Mouse (Mus musculus): ENCODE results near the gene Trp53. TPM values are rescaled to one million over a fixed set of nuclear protein-coding genes. Genes with fewer than 3 reads are reported as not detected.
A peak's percentile ranks its signal among the peaks of the same experiment; 100 is the strongest.

Gene Trp53
- polyA plus RNA-seq, 1 experiment from 2014 or later, result 120 TPM

MicroRNA genes within 50 kb of the gene (microRNA counts, 519-probe panel; counts per million panel counts)
- microRNA mmu-miR-467f, result 3,418 counts per million, percentile 32 among the panel's probes with 10 or more counts

Small RNA genes within 50 kb of the gene (microRNA-seq; reads per million reads assigned to microRNA genes)
- gene Mir467f, result not detected

Other genes starting within 250 kb of the Trp53 start
- gene Rnf227, start 239.9 kb upstream of the Trp53 start, polyA plus RNA-seq (2016; fragmentation: Nextera tagmentation; extraction: Ambion mirVana), result 44.8 and 46.3 TPM in 2 replicates
- gene Chd3, start 211.0 kb upstream of the Trp53 start, polyA plus RNA-seq (2016; fragmentation: Nextera tagmentation; extraction: Ambion mirVana), result 94.3 and 98.3 TPM in 2 replicates
- 91.7 and 103 TPM in 2 replicates for gene Naa38, start 184.9 kb upstream of the Trp53 start, polyA plus RNA-seq (2016; fragmentation: Nextera tagmentation; extraction: Ambion mirVana)
- 55.0 and 60.9 TPM in 2 replicates for gene Cyb5d1, start 184.7 kb upstream of the Trp53 start, polyA plus RNA-seq (2016; fragmentation: Nextera tagmentation; extraction: Ambion mirVana)
- gene Tmem88, start 182.1 kb upstream of the Trp53 start, polyA plus RNA-seq (2016; fragmentation: Nextera tagmentation; extraction: Ambion mirVana), result 9.1 and 11.2 TPM in 2 replicates
- gene Kdm6b, start 166.7 kb upstream of the Trp53 start, polyA plus RNA-seq (2016; fragmentation: Nextera tagmentation; extraction: Ambion mirVana), result 50.8 and 53.3 TPM in 2 replicates
- 1.7 and 2.1 TPM in 2 replicates for gene Dnah2, start 31.2 kb upstream of the Trp53 start, polyA plus RNA-seq (2016; fragmentation: Nextera tagmentation; extraction: Ambion mirVana)
- gene Efnb3, start 20.2 kb upstream of the Trp53 start, polyA plus RNA-seq (2016; fragmentation: Nextera tagmentation; extraction: Ambion mirVana), result 63.7 and 72.7 TPM in 2 replicates
- gene Wrap53, start 104 bp upstream of the Trp53 start, polyA plus RNA-seq (2016; fragmentation: Nextera tagmentation; extraction: Ambion mirVana), result 33.0 and 36.0 TPM in 2 replicates
- 11.9 and 12.6 TPM in 2 replicates for gene Atp1b2, start 25.6 kb downstream of the Trp53 start, polyA plus RNA-seq (2016; fragmentation: Nextera tagmentation; extraction: Ambion mirVana)
- gene Shbg, start 37.5 kb downstream of the Trp53 start, polyA plus RNA-seq (2016; fragmentation: Nextera tagmentation; extraction: Ambion mirVana), result not detected in 2 replicates
- 15.8 and 21.5 TPM in 2 replicates for gene Sat2, start 41.7 kb downstream of the Trp53 start, polyA plus RNA-seq (2016; fragmentation: Nextera tagmentation; extraction: Ambion mirVana)
- gene Fxr2, start 52.6 kb downstream of the Trp53 start, polyA plus RNA-seq (2016; fragmentation: Nextera tagmentation; extraction: Ambion mirVana), result 46.0 and 48.9 TPM in 2 replicates
- gene Sox15, start 75.0 kb downstream of the Trp53 start, polyA plus RNA-seq (2016; fragmentation: Nextera tagmentation; extraction: Ambion mirVana), result not detected in 2 replicates
- 74.7 and 80.9 TPM in 2 replicates for gene Mpdu1, start 82.3 kb downstream of the Trp53 start, polyA plus RNA-seq (2016; fragmentation: Nextera tagmentation; extraction: Ambion mirVana)
- gene Cd68, start 85.8 kb downstream of the Trp53 start, polyA plus RNA-seq (2016; fragmentation: Nextera tagmentation; extraction: Ambion mirVana), result 5.5 TPM in 2 replicates
- 694 and 751 TPM in 2 replicates for gene Eif4a1, start 92.1 kb downstream of the Trp53 start, polyA plus RNA-seq (2016; fragmentation: Nextera tagmentation; extraction: Ambion mirVana)
- 106 and 119 TPM in 2 replicates for gene Senp3, start 101.7 kb downstream of the Trp53 start, polyA plus RNA-seq (2016; fragmentation: Nextera tagmentation; extraction: Ambion mirVana)
- gene Tnfsf13, start 105.4 kb downstream of the Trp53 start, polyA plus RNA-seq (2016; fragmentation: Nextera tagmentation; extraction: Ambion mirVana), result 0.26 TPM in 1 of 2 replicates, not detected in the other
- gene Tnfsf12, start 115.5 kb downstream of the Trp53 start, polyA plus RNA-seq (2016; fragmentation: Nextera tagmentation; extraction: Ambion mirVana), result 1.3 and 1.6 TPM in 2 replicates
- gene Tnfsfm13, start 115.7 kb downstream of the Trp53 start, polyA plus RNA-seq (2016; fragmentation: Nextera tagmentation; extraction: Ambion mirVana), result 0.51 and 0.84 TPM in 2 replicates
- gene Polr2a, start 178.3 kb downstream of the Trp53 start, polyA plus RNA-seq (2016; fragmentation: Nextera tagmentation; extraction: Ambion mirVana), result 31.3 and 35.4 TPM in 2 replicates
- gene Slc35g3, start 181.6 kb downstream of the Trp53 start, polyA plus RNA-seq (2016; fragmentation: Nextera tagmentation; extraction: Ambion mirVana), result 0.13 and 0.33 TPM in 2 replicates
- gene Zbtb4, start 185.6 kb downstream of the Trp53 start, polyA plus RNA-seq (2016; fragmentation: Nextera tagmentation; extraction: Ambion mirVana), result 1.3 and 1.5 TPM in 2 replicates
- gene Chrnb1, start 215.6 kb downstream of the Trp53 start, polyA plus RNA-seq (2016; fragmentation: Nextera tagmentation; extraction: Ambion mirVana), result 1.2 and 1.8 TPM in 2 replicates
- 2.6 and 3.2 TPM in 2 replicates for gene Fgf11, start 221.5 kb downstream of the Trp53 start, polyA plus RNA-seq (2016; fragmentation: Nextera tagmentation; extraction: Ambion mirVana)
- 0.76 and 1.3 TPM in 2 replicates for gene Tmem102, start 225.3 kb downstream of the Trp53 start, polyA plus RNA-seq (2016; fragmentation: Nextera tagmentation; extraction: Ambion mirVana)
- not detected in 2 replicates for gene Gm39566, start 234.9 kb downstream of the Trp53 start, polyA plus RNA-seq (2016; fragmentation: Nextera tagmentation; extraction: Ambion mirVana)
- not detected in 2 replicates for gene Spem2, start 238.1 kb downstream of the Trp53 start, polyA plus RNA-seq (2016; fragmentation: Nextera tagmentation; extraction: Ambion mirVana)
- gene Spem1, start 241.8 kb downstream of the Trp53 start, polyA plus RNA-seq (2016; fragmentation: Nextera tagmentation; extraction: Ambion mirVana), result 0.24 and 0.26 TPM in 2 replicates

Data from forebrain, embryonic 12.5 days (tissue).